Mouse (Mus musculus): ENCODE results near the gene Vash1.

Vash1 gene

DNA sequence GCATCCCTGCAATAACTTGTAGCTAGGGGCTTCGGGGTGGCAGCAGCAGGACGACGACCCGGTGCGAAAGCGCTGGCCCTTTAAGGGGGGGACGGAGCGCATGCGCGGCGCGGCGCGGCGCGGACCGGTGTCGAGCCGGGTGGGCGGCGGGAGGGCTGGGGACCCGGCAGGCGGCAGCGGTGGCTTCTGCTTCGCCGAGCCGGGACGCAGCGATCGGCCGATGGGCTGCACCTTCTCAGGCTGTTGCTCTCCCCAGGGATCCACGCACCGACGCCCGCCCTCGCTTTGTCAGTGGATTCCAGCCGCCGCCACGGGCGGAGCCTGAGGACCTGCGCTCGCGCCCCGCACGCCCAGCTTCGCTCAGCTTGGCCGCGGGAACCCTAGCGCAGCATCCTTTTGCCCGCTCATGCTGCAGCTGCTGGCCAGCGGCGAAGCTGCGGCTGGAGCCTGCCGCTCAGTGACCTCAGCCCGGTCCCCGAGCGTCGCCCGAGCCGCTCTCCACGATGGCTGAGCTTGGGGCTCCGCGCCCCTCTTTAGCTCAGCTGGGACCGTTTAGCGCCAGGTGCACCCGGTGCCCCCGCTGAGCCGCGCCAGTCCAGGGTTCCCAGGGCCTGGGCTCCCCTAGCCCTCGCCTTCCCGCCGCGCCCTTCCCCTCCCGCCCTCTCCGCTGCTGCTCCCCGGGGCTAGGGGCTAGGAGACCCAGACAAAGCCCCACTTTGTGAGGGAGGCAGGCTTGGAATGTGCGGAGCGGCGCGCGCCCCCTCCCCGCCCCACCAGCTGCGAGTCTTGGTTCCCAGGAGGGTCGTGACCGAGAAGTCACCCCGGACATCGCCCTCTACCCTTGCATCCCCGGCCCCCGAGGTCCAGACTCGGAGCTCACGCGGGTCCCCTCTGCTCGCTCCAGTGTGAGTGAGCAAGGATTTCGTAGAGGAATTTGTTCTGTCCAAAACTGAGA, at the start of gene Vash1:
TSS of gene Vash1 (plus strand) at position 110 of the 955 bp plus-strand sequence.
- no peak for DNase-seq (ENCODE audit: low spot score)

DNA sequence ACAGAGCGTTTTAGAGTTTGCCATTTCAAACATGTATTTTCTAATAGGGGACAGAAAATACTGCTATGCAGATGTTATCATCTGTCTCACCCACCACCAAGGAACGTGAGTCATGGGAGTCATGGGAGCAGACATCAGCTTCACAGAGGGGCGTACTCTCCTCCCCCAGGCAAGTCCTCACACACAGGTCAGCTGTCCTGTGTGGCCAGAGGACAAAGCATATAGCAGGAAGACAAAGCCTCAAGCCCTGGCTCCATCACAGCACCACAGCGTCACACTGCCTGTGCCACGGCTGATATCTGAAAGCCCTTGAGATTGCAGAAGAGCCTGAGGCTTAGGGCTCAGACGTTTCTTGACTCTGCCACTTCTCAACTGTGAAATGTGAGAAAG, 49.7 kb upstream of the Vash1 start:
- DNase-seq (ENCODE audit: low spot score): no peak

DNA sequence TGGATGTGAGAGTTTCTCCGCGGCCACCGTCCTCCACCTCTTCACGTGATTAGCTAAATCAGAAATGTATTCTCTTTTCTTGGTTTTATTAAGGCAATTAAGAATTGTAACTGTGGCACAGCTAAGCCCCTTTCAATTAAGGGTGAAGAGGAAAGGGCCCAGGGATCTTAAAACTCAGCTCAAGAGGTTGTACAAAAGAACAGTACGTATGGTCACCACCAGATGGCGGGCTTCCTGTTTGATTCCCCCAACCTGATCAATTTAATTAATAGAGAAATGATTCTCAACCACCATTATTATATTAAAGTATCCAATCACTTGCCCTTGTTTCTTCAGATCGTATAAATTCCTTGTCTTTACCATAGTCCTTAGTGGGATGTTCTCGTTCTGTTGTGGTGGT, 36.7 kb upstream of the Vash1 start:
- peak; percentile 4 for DNase-seq (ENCODE audit: low spot score)

- DNase-seq (ENCODE audit: low spot score): no peak
Observed at GRCm38 (mm10) chr12:86644512-86645273, 33.8 kb upstream of the Vash1 start.

- no peak for DNase-seq (ENCODE audit: low spot score)
Observed at GRCm38 (mm10) chr12:86645494-86645893, 33.0 kb upstream of the Vash1 start.

DNA sequence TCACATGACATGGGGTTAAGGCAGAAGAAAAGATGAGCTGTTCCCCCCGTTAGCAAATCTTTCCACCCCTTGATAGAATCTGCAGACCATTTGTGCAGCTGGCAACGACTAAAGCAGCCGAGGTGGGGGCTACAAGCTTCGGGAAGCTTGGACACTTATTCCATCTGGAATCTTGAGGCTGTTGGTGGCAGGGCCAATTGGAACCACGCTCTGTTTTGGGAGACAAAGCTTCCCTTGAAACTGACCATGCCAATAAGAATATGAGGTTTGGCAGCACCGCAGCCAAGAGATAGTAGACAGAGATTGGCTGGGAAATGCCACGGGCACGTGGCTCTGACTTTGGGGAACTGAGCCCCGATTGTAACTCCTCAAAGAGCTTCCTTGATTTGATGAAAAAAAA, 31.7 kb upstream of the Vash1 start:
- no peak for DNase-seq (ENCODE audit: low spot score)

DNA sequence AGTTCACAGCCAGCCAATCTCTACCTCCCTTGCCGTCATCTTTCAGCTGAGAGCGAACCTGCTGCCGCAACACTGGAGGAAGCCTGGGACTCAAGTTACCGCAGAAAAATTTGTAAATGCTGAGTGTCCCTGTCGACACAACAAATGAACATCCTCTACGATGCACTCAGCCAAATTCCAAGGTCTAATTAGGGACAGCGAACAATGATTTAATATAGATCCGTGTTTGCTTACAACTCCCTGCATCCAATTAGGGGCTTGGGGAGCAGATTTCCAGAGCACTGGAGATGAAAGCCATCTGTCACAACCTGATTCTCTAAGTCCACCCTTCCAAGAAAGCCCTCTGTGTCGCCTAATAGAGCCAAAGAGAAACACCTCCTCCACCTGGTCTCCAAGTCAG, 31.2 kb upstream of the Vash1 start:
- no peak for DNase-seq (ENCODE audit: low spot score)

DNA sequence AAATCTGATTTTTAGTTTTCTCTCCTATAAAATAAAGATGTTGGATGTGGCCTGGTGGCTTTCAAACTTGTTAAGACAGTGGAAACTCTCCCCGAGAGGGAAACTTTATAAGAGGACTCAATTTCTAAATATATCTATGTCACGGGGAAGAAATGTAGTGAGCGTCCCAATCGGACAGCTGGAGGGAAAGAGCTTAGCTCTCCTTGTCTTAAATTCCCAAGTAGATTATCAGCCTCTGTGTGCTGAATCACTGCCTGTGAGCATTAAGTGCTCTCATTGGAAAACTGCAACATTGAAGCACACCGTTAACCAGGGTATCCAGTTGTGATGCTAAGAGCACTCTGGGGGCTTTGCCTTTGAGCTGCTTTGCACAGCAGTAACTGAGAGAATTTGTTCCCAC, 30.8 kb upstream of the Vash1 start:
- no peak for DNase-seq (ENCODE audit: low spot score)

- no peak for DNase-seq (ENCODE audit: low spot score)
Observed at GRCm38 (mm10) chr12:86648489-86648888, 30.0 kb upstream of the Vash1 start.

DNA sequence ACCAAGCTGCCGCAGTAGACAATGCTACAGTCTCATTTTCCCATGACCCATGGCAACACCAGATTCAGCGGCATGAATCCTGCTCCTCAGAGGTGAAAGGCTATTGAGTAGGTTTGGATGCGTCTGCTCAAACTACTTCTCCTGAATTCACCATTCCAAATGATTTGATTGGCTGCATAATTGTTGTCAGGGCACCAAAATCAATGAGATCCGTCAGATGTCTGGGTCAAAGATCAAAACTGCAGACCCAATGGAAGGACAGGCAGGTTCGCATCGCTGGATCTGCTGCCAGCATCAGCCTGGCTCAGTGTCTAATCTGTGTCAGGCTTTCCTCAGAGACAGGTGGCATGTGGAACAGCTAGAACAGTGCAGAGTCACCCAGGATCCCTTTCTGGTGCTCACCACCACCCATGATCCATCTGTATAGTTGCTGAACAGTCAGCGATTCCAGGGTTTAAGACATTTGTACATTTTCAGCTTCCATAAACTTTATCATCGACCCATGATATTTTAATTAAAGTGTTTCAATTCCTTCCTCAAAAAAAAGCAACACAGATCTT, 27.1 kb upstream of the Vash1 start:
- no peak for DNase-seq (ENCODE audit: low spot score)

- DNase-seq (ENCODE audit: low spot score): no peak
Observed at GRCm38 (mm10) chr12:86652570-86653041, 25.9 kb upstream of the Vash1 start.

- no peak for DNase-seq (ENCODE audit: low spot score)
Observed at GRCm38 (mm10) chr12:86659447-86659968, 19.0 kb upstream of the Vash1 start.

DNA sequence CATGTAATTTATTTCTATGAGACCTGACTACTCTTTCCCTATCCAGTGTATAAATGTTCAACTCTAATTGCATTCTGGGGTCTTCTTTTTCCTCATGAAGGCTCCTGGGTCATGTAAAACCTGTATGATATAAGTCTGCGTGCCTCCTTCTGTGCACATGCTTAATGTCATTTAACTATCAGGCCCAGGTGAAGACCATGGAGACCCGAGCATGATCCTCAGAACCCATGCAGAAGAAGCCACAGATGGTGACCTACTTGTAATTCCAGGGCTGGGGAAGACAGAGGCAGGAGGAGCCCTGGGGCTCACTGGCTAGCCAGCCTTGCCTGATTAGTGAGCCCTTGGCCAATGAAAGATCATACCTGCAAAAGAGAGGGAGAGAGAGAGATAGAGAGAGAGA, 18.0 kb upstream of the Vash1 start:
- DNase-seq (ENCODE audit: low spot score): no peak

DNA sequence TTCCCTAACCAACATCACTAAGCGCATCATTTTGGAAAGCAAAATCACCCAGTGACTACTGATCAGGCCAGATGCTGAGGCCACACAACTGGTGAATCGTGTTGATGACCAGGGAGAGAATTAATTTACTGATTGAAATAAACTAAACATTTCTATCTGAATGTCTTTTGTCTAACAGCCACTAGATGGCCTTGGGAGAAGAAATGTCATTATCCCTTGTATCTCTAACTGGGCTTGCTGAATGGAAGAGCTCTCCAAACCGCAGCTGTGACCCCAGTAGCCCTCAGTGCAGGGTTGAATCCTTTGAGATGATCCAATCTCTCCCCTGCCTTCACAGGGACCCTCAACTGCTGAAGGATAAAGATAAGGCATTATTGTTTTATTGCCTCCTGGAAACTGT, 12.8 kb upstream of the Vash1 start:
- DNase-seq (ENCODE audit: low spot score): no peak

- no peak for DNase-seq (ENCODE audit: low spot score)
Observed at GRCm38 (mm10) chr12:86668404-86668803, 10.1 kb upstream of the Vash1 start.

DNA sequence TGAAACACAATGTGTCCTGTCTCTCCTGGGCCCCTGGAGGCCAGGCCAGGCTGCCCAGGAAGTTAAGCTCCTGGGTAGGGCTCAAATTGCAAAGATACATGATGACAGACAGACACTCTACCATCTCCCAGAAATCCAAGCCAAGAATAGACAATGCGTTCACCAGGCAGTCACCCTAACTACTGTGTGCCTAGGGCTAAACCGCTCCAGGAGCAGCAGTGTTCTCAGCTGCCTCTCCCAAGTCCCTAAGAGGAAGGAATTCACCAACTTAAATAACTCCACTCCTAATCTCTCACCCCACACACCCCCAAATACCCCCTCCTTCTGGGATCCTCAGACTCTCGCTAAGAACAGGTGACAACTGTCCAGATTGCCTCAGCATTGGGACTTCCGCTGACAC, 6.4 kb upstream of the Vash1 start:
- no peak for DNase-seq (ENCODE audit: low spot score)

GRCm38 (mm10) chr12:86672507-86672906, 6.0 kb upstream of the Vash1 start:
- no peak for DNase-seq (ENCODE audit: low spot score)

GRCm38 (mm10) chr12:86679546-86679930, 1.0 kb downstream of the Vash1 start:
- DNase-seq (ENCODE audit: low spot score): no peak

- DNase-seq (ENCODE audit: low spot score): no peak
Observed at GRCm38 (mm10) chr12:86679991-86680491, 1.5 kb downstream of the Vash1 start.

- no peak for DNase-seq (ENCODE audit: low spot score)
Observed at GRCm38 (mm10) chr12:86680591-86681193, 2.2 kb downstream of the Vash1 start.

DNA sequence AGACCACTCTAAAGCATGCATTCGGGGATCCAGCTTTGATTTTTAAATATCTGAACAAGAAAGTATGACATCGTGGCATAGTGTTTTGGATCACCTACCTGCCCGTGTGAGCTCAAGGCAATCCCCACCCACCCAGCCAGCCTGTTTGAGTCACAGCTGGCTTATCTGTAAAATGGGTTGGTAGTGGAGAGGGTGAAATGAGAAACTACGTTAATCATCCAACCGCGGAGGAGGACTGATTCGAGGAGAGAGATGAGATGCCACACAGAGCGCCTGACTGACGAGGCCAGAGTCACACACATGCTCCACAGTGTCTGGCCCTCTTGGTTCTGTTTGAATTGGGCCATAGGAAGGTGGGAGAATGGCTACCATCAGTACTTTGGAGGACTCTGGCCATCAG, 3.1 kb downstream of the Vash1 start:
- no peak for DNase-seq (ENCODE audit: low spot score)

DNA sequence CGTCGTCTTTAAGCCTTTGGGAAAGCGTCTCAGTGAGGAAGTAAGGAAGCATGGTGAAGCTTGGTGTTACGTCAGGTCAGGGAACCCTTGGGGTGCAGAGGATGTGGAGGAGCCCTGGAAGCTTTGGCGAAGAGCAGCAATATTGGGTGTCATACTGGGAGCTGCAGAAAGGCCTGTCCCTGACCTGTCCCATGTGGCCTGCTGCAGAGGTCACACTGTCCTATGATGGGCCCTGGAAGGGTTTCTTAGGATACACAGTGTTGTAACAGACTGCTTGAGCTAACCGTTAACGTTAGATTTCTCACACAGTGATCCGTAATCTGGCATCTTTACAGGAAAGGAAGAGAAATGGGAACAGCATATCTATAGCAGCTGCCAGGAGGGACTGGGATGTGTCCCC, 3.7 kb downstream of the Vash1 start:
- DNase-seq (ENCODE audit: low spot score): no peak

All from c-Kit-positive CD71-positive TER-119-positive erythroid progenitor cells, embryonic 14.5 days (primary cell).